Mouse (Mus musculus): ENCODE data around the gene 4930452B06Rik.

GRCm38 (mm10) chr14:8585031-8585430, 81.0 kb downstream of the 4930452B06Rik start:
- no peak for TF ChIP-seq POLR2A (IDR thresholded peaks at IDR 0.05; ENCODE audit: control insufficient read depth in 1 of 2, insufficient read depth in 1 of 2, low read depth in 1 of 2, low read length in 2 of 2, poor library complexity in 1 of 2)
- no peak for TF ChIP-seq USF1 (IDR thresholded peaks at IDR 0.05; ENCODE audit: low read depth, low read length)
